Mouse (Mus musculus) skeletal muscle tissue, postnatal 0 days (tissue): Measurements from ENCODE around the gene Nagk. TPM values are rescaled to one million over a fixed set of nuclear protein-coding genes. Genes with fewer than 3 reads are reported as not detected.

Source experiments
- polyA plus RNA-seq: library from polyadenylated mRNA; unstranded; fragments of >200 nt; fragmentation: Nextera tagmentation; extraction: Ambion mirVana; gene quantifications from 2 replicates; pipeline ENCODE4 v1.2.1, GENCODE M21; 2015

Gene Nagk
- 36.5 and 44.6 TPM in 2 replicates for polyA plus RNA-seq

GRCm38 (mm10) chr6:83794760-83795296, at the start of gene Nagk:
Gene Nagk (plus strand): TSS chr6:83794982.

DNA sequence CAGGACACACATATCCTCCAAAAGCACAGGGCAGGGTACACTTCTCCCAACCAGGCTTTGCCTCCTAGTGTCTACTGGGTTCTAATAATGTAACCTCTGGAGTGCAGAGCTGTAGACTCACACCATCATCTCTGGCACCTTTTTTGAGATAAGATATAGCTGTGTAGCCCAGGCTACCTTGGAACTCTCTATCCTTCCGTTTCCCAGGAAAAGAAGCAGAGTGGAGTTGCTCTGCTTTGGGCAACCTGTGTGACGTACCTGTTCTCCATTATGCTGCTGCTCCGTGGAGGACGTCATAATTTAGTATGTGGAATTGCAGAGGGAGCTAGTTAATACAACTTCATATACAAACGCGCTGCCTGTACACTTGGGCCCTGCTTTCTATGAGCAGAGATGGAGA, 32.4 kb upstream of the Nagk start, which contains the start of gene Ankrd53:
TSS of gene Ankrd53 (plus strand) at position 301 of the 400 bp plus-strand sequence.

GRCm38 (mm10) chr6:83775638-83776293, 19.0 kb upstream of the Nagk start, which contains the start of gene Tex261:
Gene Tex261 (minus strand): TSS chr6:83775813.

DNA sequence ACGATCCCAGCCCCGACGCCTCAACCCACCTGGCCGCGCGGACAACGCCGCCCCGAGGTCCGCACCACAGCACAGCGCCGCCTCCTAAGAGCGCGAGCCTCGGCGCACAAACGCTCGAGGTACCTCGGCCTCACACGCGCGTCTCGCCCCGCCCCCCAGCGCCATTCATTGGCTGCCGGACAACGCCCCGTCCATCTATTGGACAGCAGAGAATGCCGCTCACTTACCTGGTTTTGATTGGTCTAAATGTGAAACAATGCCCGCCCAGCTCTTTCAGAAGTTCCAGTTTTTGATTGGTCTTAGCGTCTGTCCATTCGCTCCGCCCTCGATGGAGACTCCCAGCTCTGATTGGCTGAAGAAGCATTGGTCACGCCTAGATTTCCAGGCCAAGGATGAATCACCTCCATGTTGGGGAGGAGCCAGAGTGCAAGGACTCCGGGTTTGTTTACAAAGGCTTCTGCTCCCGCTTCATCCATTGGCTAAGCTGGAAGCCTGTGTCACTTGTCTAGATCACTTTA, 36.9 kb downstream of the Nagk start, which contains the start of gene Paip2b:
TSS of gene Paip2b (minus strand) at position 136 of the 518 bp plus-strand sequence.

Other genes starting within 250 kb of the Nagk start
- 14.0 and 17.1 TPM in 2 replicates for gene Stambp, start 222.3 kb upstream of the Nagk start, polyA plus RNA-seq
- 0.05 TPM in 1 of 2 replicates, not detected in the other for gene Clec4f, start 138.8 kb upstream of the Nagk start, polyA plus RNA-seq
- not detected in 2 replicates for gene Cd207, start 117.1 kb upstream of the Nagk start, polyA plus RNA-seq
- gene Vax2, start 83.7 kb upstream of the Nagk start, polyA plus RNA-seq = 0.51 TPM in 1 of 2 replicates, not detected in the other
- 0.15 TPM in 1 of 2 replicates, not detected in the other for gene Atp6v1b1, start 52.0 kb upstream of the Nagk start, polyA plus RNA-seq
- not detected in 2 replicates for gene Ankrd53, start 32.3 kb upstream of the Nagk start, polyA plus RNA-seq
- 56.6 and 72.7 TPM in 2 replicates for gene Tex261, start 19.2 kb upstream of the Nagk start, polyA plus RNA-seq
- gene Paip2b, start 36.8 kb downstream of the Nagk start, polyA plus RNA-seq = 10.9 and 12.3 TPM in 2 replicates
- gene Zfp638, start 72.1 kb downstream of the Nagk start, polyA plus RNA-seq = 23.4 and 23.8 TPM in 2 replicates
- gene Dysf, start 213.6 kb downstream of the Nagk start, polyA plus RNA-seq = 14.8 and 17.1 TPM in 2 replicates